Mouse (Mus musculus): ENCODE measurements around the gene Lgals9. TPM values are rescaled to one million over a fixed set of nuclear protein-coding genes. Genes with fewer than 3 reads are reported as not detected.

Gene Lgals9
- polyA plus RNA-seq, 1 experiment from 2014 or later: 13.7 TPM

DNA sequence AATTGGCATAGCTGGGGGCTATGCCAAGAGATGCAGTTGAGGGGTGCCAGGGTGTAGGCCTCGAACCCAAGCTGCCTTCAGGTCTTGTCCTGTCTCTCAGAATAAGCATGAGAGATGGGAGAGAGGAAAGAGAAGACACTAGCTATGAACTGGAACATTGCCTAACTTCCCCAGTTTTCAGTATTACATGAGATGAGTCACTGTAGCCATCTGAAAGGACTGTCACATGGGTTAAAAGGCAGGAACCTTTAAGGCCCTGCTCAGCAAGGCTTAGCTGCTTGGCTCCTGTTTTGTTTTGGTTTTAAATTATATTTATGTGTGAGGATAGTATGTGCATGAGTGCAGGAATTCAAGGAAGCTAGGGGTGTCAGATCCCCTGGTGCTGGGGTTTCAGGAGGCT lies 68.3 kb downstream of the Lgals9 start:
- 76% methylated on average over 1 of the region's 1 CpGs for WGBS
- no peaks in the 10 kb centered on the region for H3K9me3 ChIP-seq (ENCODE audit: control insufficient read depth, low read length)
- no peaks in the 10 kb centered on the region for H3K27me3 ChIP-seq (ENCODE audit: control insufficient read depth, insufficient read depth, low read length)
- no peak overlapping the region for H3K27ac ChIP-seq
- no peaks in the 10 kb centered on the region for H3K36me3 ChIP-seq (replicated peaks; ENCODE audit: control insufficient read depth, insufficient read depth)
- H3K4me3 ChIP-seq (replicated peaks; ENCODE audit: low read length): no peak overlapping the region
- no peak overlapping the region for H3K9ac ChIP-seq
- DNase-seq (ENCODE audit: low spot score) (no peak), ATAC-seq (ENCODE audit: low FRiP score) (no peak)
- no peak overlapping the region for H3K4me2 ChIP-seq (replicated peaks)
- H3K4me1 ChIP-seq (replicated peaks; ENCODE audit: control insufficient read depth, insufficient read depth, low read length): no peaks in the 10 kb centered on the region

DNA sequence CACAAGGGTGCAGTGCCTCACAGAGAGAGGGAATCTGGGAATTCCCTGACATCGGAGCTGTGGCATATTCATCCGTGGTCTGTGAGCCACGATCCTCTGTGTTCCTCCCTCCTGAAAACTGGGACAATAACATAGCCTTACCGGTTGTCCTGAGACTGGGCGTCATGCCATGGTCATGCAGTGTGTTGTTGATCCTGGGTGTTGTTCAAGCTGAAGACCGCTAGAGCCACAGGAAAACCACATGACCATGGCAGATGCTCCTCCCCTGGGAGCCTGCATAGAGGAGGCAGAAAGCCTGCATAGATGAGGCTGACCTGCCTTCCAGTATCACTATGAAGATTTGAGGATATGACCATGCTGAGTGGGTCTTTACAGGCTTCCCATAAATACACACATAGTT lies 69.3 kb downstream of the Lgals9 start:
- no peaks in the 10 kb centered on the region for H3K9me3 ChIP-seq (ENCODE audit: control insufficient read depth, low read length)
- no peak for ATAC-seq (ENCODE audit: low FRiP score)
- H3K27ac ChIP-seq: no peak overlapping the region
- no peak overlapping the region for H3K9ac ChIP-seq
- WGBS: 75% methylated on average over 6 of the region's 6 CpGs
- DNase-seq (ENCODE audit: low spot score): no peak
- no peak overlapping the region for H3K4me3 ChIP-seq (replicated peaks; ENCODE audit: low read length)
- H3K27me3 ChIP-seq (ENCODE audit: control insufficient read depth, insufficient read depth, low read length): no peaks in the 10 kb centered on the region
- no peaks in the 10 kb centered on the region for H3K4me1 ChIP-seq (replicated peaks; ENCODE audit: control insufficient read depth, insufficient read depth, low read length)
- H3K4me2 ChIP-seq (replicated peaks): no peak overlapping the region
- H3K36me3 ChIP-seq (replicated peaks; ENCODE audit: control insufficient read depth, insufficient read depth): no peaks in the 10 kb centered on the region

Other genes with a start within 250 kb of the Lgals9 start
- 31.8 and 32.0 TPM in 2 replicates for gene Ccnq, start 233.2 kb downstream of the Lgals9 start, polyA plus RNA-seq (2014; fragmentation: Nextera tagmentation; extraction: Ambion mirVana)
- 32.3 and 35.7 TPM in 2 replicates for gene Lyrm9, start 158.4 kb downstream of the Lgals9 start, polyA plus RNA-seq (2014; fragmentation: Nextera tagmentation; extraction: Ambion mirVana)
- gene Nos2, start 64.2 kb downstream of the Lgals9 start, polyA plus RNA-seq (2014; fragmentation: Nextera tagmentation; extraction: Ambion mirVana): 1.1 TPM in 2 replicates
- 7.7 and 9.9 TPM in 2 replicates for gene Ksr1, start 161.5 kb upstream of the Lgals9 start, polyA plus RNA-seq (2014; fragmentation: Nextera tagmentation; extraction: Ambion mirVana)

Measured in hindbrain, embryonic 14.5 days (tissue).